Mouse (Mus musculus) neural tube, embryonic 13.5 days (tissue): ENCODE measurements around the gene Nup107. TPM values are rescaled to one million over a fixed set of nuclear protein-coding genes. Genes with fewer than 3 reads are reported as not detected.
"Not testable (repeated sequence)": the region's sequence is repeated elsewhere in the genome, so short reads cannot be mapped to it uniquely, and the experiment has no call there.

ENCODE experiments used
- ATAC-seq: fragments of 200-750 bp; cut with Nextera tagmentation; 2 replicates; pipeline ENCODE4 v1.8.0; 2017; ENCODE audit warnings: low read depth, mild to moderate bottlenecking, moderate TSS enrichment, moderate library complexity
- H3K27ac ChIP-seq: fragments of 300-500 bp; sonication (generic); replicated peaks from 2 replicates; pipeline ENCODE4 v1.5.1; 2015; ENCODE audit warnings: moderate library complexity, mild to moderate bottlenecking, inconsistent platforms
- H3K27me3 ChIP-seq: fragments of 300-500 bp; sonication (generic); 2 replicates; pipeline ENCODE4 v1.6.1; 2015; ENCODE audit warnings: mild to moderate bottlenecking, inconsistent platforms
- H3K36me3 ChIP-seq: fragments of 300-500 bp; sonication (generic); 2 replicates; pipeline ENCODE4 v1.6.1; 2015; ENCODE audit warnings: mild to moderate bottlenecking, inconsistent platforms
- H3K4me1 ChIP-seq: fragments of 300-500 bp; sonication (generic); replicated peaks from 2 replicates; pipeline ENCODE4 v1.6.1; 2015; ENCODE audit warnings: inconsistent platforms
- H3K4me2 ChIP-seq: fragments of 300-500 bp; sonication (generic); 2 replicates; pipeline ENCODE4 v1.6.1; 2015; ENCODE audit warnings: inconsistent platforms, mild to moderate bottlenecking, moderate library complexity
- H3K4me3 ChIP-seq: fragments of 300-500 bp; sonication (generic); 2 replicates; pipeline ENCODE4 v1.5.1; 2015; ENCODE audit warnings: mild to moderate bottlenecking, inconsistent platforms
- H3K9ac ChIP-seq: fragments of 300-500 bp; sonication (generic); 2 replicates; pipeline ENCODE4 v1.6.1; 2015; ENCODE audit warnings: moderate library complexity, mild to moderate bottlenecking, inconsistent platforms
- H3K9me3 ChIP-seq: fragments of 300-500 bp; sonication (generic); 2 replicates; pipeline ENCODE4 v1.6.1; 2016; ENCODE audit warnings: inconsistent platforms
- WGBS: fragments of 180-500 bp; shearing (Covaris S2); methylation state at CpG from one replicate; pipeline ENCODE4 v1.1.7; 2015; 5-methylcytosine and 5-hydroxymethylcytosine counted together
- polyA plus RNA-seq: library from polyadenylated mRNA; unstranded; fragments of >200 nt; fragmentation: Nextera tagmentation; extraction: Ambion mirVana; gene quantifications from 2 replicates; pipeline ENCODE4 v1.2.1, GENCODE M21; 2015

Nup107 gene
- polyA plus RNA-seq, 1 experiment from 2014 or later = 36.3 TPM

GRCm38 (mm10) chr10:117733626-117734025 is 58.9 kb downstream of the Nup107 start:
- H3K9me3 ChIP-seq, H3K4me2 ChIP-seq, H3K9ac ChIP-seq, H3K4me3 ChIP-seq, H3K27ac ChIP-seq, H3K27me3 ChIP-seq, ATAC-seq, H3K4me1 ChIP-seq: not testable (repeated sequence)
- 94% methylated on average over 8 of the region's 8 CpGs for WGBS
- H3K36me3 ChIP-seq = peaks cover 41% of the 10 kb centered on the region

- no peak for ATAC-seq
- no peak overlapping the region for H3K4me2 ChIP-seq
- peaks cover 36% of the 10 kb centered on the region for H3K36me3 ChIP-seq
- 83% methylated on average over 14 of the region's 14 CpGs for WGBS
- no peak overlapping the region for H3K4me3 ChIP-seq
- no peaks in the 10 kb centered on the region for H3K27me3 ChIP-seq
- no peaks in the 10 kb centered on the region for H3K4me1 ChIP-seq
- no peak overlapping the region for H3K27ac ChIP-seq
- no peak overlapping the region for H3K9ac ChIP-seq
- no peaks in the 10 kb centered on the region for H3K9me3 ChIP-seq
Measured at GRCm38 (mm10) chr10:117732962-117733592, 59.4 kb downstream of the Nup107 start.

DNA sequence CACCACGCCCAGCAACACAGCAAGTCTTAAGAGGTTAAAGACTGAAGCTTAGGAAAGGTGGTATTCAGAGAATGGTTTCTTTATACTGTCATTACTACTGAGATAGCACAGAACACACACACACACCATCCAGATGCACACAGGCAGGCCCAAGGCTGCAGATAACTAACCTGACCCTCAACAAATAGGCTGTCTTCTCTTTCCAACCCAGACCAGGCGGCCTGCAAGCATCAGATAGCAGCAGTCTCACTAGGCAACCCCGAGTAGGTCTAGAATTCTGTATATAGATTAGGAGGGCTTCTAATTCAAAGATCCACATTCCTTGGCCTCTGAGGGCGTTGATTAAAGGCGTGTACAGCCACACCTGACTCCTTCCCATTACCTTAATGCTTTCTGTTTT is 60.3 kb downstream of the Nup107 start:
- H3K4me3 ChIP-seq = no peak overlapping the region
- no peaks in the 10 kb centered on the region for H3K27me3 ChIP-seq
- no peak overlapping the region for H3K9ac ChIP-seq
- H3K27ac ChIP-seq = no peak overlapping the region
- H3K9me3 ChIP-seq = no peaks in the 10 kb centered on the region
- H3K4me2 ChIP-seq = no peak overlapping the region
- ATAC-seq = no peak
- no peaks in the 10 kb centered on the region for H3K4me1 ChIP-seq
- H3K36me3 ChIP-seq = peaks cover 27% of the 10 kb centered on the region
- WGBS = 91% methylated on average over 5 of the region's 5 CpGs

DNA sequence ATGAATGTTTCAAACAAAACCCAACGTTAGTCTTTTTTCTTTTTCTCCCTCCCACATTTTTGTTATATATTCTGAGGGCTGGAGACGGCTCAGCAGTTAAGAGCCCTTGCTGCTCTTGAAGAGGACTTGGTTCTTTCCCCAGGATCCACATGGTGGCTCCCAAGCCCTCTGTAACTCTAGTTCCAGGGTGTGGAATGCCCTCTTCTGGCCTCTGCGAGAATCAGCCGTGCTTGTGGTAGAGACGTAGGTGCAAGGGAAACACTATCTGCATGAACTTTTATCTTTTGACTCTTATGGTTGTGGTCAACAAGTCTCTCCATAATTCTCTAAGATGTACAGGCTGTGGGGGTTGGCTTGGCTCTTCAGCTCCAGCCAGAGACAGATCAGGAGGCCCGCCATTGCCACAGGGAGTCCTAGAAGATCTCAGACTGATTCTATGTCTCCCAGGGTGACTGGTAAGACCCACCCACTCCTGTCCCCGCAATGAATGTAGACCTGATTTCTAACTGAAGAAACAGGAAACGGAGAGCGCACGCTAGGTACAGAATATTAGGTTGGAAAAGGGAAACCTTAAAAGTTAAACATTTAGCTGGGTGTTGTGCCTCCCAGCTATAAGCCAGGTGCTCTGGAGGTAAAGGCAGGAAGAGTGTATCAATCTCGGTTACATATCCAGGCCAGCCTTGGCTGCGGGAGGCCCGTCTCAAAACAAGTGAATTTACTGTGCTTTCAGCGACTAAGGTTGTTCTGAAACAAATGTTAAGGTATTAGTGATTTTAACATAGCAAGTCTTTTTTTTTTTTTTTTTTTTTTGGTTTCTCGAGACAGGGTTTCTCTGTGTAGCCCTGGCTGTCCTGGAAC is 61.0 kb downstream of the Nup107 start:
- no peak for ATAC-seq
- Histone ChIP-seq H3K27me3 (no peaks in the 10 kb centered on the region), H3K4me3 (no peak overlapping the region), H3K27ac (no peak overlapping the region), H3K9ac (no peak overlapping the region), H3K9me3 (no peaks in the 10 kb centered on the region), H3K36me3 (peaks cover 20% of the 10 kb centered on the region), H3K4me2 (no peak overlapping the region), H3K4me1 (no peaks in the 10 kb centered on the region)
- WGBS = 63% methylated on average over 15 of the region's 15 CpGs

DNA sequence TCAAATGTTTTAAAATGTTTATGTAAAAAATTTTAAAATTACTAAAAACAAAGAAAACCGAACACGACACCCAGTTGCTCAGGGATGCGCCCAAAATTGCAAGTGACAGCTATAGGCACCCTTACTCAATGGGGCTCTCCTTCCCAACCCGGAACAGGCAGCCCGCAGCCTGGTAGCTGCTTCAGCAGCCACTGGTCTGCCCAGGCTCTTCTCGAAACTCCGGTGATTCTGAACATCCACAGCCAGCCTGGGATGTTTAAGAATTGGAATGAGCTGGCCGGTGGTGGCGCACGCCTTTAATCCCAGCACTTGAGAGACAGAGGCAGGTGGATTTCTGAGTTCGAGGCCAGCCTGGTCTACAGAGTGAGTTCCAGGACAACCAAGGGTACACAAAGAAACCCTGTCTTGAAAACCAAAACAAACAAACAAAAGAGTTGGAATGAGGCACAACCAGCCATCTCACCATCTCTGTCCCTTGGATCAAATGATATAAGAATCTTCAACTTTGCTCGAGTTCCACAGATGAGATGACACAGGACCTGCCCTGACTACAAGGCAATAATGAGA is 61.8 kb downstream of the Nup107 start:
- no peak overlapping the region for H3K4me2 ChIP-seq
- no peak overlapping the region for H3K27ac ChIP-seq
- no peak for ATAC-seq
- no peaks in the 10 kb centered on the region for H3K4me1 ChIP-seq
- no peak overlapping the region for H3K4me3 ChIP-seq
- no peaks in the 10 kb centered on the region for H3K27me3 ChIP-seq
- H3K9ac ChIP-seq = no peak overlapping the region
- WGBS = 96% methylated on average over 12 of the region's 12 CpGs
- no peaks in the 10 kb centered on the region for H3K9me3 ChIP-seq
- peaks cover 14% of the 10 kb centered on the region for H3K36me3 ChIP-seq

DNA sequence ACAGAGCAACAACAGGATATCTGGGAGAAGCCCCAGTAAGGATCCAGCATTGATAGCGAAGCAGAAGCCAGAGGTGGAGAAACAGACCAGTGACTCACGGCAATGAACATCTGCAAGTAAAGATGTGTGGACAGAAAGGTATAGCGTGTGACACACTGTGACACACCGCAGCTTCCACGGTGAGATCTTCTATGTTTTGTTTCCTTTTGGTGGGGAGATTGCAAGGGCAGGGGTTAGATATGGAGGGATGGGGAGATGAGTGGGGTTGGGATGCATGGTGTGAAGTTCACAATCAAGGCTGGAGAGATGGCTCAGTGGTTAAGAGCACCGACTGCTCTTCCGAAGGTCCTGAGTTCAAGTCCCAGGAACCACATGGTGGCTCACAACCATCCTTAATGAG is 62.4 kb downstream of the Nup107 start:
- H3K36me3 ChIP-seq = peaks cover 14% of the 10 kb centered on the region
- H3K9ac ChIP-seq = no peak overlapping the region
- no peak overlapping the region for H3K4me2 ChIP-seq
- H3K4me1 ChIP-seq = no peaks in the 10 kb centered on the region
- no peak overlapping the region for H3K4me3 ChIP-seq
- 93% methylated on average over 7 of the region's 7 CpGs for WGBS
- H3K9me3 ChIP-seq = no peaks in the 10 kb centered on the region
- H3K27me3 ChIP-seq = no peaks in the 10 kb centered on the region
- ATAC-seq = no peak
- no peak overlapping the region for H3K27ac ChIP-seq

- WGBS = 81% methylated on average over 11 of the region's 11 CpGs
- no peak overlapping the region for H3K27ac ChIP-seq
- H3K4me1 ChIP-seq = no peaks in the 10 kb centered on the region
- no peak overlapping the region for H3K4me2 ChIP-seq
- no peak overlapping the region for H3K9ac ChIP-seq
- ATAC-seq = no peak
- H3K9me3 ChIP-seq = no peaks in the 10 kb centered on the region
- peaks cover 14% of the 10 kb centered on the region for H3K36me3 ChIP-seq
- H3K27me3 ChIP-seq = no peaks in the 10 kb centered on the region
- H3K4me3 ChIP-seq = no peak overlapping the region
Measured at GRCm38 (mm10) chr10:117729139-117729814, 63.2 kb downstream of the Nup107 start.

DNA sequence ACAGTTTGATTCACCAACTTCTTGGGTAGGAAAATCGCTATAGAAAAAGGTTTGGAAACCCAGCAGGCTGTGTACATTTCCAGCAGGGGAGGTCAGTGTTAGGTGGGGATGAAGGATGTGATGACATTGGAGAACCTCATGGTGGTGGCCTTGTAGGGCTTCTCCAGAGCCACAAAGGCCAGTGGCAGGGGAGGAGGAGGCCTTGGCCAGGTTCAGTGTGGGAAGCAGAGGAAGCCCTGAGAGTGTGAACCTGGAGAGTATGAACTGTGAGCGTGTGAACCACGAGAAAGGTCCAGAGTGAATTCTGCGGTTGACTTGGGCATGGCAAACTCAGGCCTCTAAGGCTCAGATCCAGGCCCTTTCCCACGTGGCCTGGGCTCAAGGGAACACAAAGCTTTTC is 63.9 kb downstream of the Nup107 start:
- 85% methylated on average over 5 of the region's 5 CpGs for WGBS
- no peaks in the 10 kb centered on the region for H3K27me3 ChIP-seq
- ATAC-seq = no peak
- peaks cover 14% of the 10 kb centered on the region for H3K36me3 ChIP-seq
- no peaks in the 10 kb centered on the region for H3K4me1 ChIP-seq
- H3K4me3 ChIP-seq = no peak overlapping the region
- H3K27ac ChIP-seq = no peak overlapping the region
- H3K9me3 ChIP-seq = no peaks in the 10 kb centered on the region
- no peak overlapping the region for H3K4me2 ChIP-seq
- H3K9ac ChIP-seq = no peak overlapping the region

DNA sequence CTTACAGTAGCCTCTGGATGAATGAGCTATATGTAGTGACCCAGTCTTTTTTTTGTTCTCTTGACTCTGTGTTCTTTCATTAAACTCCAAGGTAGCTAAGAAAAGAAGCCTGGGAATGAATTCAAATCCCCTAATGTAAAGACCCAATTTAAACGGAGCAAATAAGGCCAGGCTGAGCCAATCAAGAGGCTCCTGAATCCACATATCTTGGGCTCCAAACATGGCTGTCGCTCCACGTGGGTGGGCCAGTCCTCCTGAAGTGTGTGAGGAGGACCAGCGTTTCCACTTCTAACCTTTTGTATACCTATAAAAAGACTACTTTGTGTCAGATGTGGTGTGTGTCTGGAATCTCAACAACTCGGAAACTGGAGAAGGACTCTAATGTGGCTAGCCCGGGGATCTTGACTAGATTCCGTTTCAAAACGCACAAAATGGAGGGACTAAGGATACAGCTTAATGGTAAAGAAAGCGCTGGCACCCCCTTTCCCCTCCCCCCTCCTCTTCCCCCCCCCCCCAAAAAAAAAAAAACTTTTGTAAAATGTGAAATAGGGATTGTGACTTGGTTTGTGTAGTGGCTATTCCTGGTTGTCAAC is 64.9 kb downstream of the Nup107 start:
- Histone ChIP-seq H3K9ac (no peak overlapping the region), H3K27me3 (no peaks in the 10 kb centered on the region), H3K27ac (no peak overlapping the region), H3K4me3 (no peak overlapping the region), H3K36me3 (peaks cover 5% of the 10 kb centered on the region), H3K4me2 (no peak overlapping the region), H3K9me3 (no peaks in the 10 kb centered on the region), H3K4me1 (no peaks in the 10 kb centered on the region)
- no peak for ATAC-seq
- 81% methylated on average over 9 of the region's 9 CpGs for WGBS

DNA sequence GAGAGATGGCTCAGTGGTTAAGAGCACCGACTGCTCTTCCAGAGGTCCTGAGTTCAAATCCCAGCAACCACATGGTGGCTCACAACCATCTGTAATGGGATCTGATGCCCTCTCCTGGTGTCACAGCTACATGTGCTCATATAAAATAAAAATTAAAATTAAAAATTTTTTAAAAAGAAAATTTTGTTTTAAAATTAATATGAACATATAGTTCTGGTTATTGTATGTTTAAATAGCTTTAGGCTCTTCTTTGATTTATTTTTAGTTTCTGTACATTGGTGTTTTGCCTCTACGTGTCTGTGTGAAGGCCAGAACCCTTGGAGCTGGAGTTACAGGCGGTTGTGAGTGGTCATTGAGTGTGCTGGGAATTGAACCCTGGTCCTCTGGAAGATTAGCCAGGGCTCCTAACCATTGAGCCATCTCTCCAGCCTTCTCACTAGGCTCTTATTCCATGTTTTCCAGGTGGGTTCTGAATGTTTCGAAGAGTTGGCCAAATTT is 65.6 kb downstream of the Nup107 start:
- Histone ChIP-seq H3K4me3 (no peak overlapping the region), H3K36me3 (no peaks in the 10 kb centered on the region), H3K4me2 (no peak overlapping the region), H3K4me1 (no peaks in the 10 kb centered on the region), H3K27me3 (no peaks in the 10 kb centered on the region), H3K9me3 (no peaks in the 10 kb centered on the region), H3K27ac (no peak overlapping the region), H3K9ac (no peak overlapping the region)
- WGBS = 94% methylated on average over 4 of the region's 4 CpGs
- no peak for ATAC-seq

- H3K4me1 ChIP-seq = no peaks in the 10 kb centered on the region
- no peaks in the 10 kb centered on the region for H3K36me3 ChIP-seq
- 96% methylated on average over 4 of the region's 4 CpGs for WGBS
- ATAC-seq = no peak
- no peaks in the 10 kb centered on the region for H3K27me3 ChIP-seq
- no peak overlapping the region for H3K9ac ChIP-seq
- no peak overlapping the region for H3K4me3 ChIP-seq
- no peak overlapping the region for H3K27ac ChIP-seq
- H3K4me2 ChIP-seq = no peak overlapping the region
- no peaks in the 10 kb centered on the region for H3K9me3 ChIP-seq
Measured at GRCm38 (mm10) chr10:117726350-117726749, 66.2 kb downstream of the Nup107 start.

GRCm38 (mm10) chr10:117725671-117726070 is 66.8 kb downstream of the Nup107 start:
- no peak overlapping the region for H3K9ac ChIP-seq
- ATAC-seq = no peak
- no peak overlapping the region for H3K27ac ChIP-seq
- 81% methylated on average over 7 of the region's 7 CpGs for WGBS
- H3K4me2 ChIP-seq = no peak overlapping the region
- no peak overlapping the region for H3K4me3 ChIP-seq
- no peaks in the 10 kb centered on the region for H3K4me1 ChIP-seq
- no peaks in the 10 kb centered on the region for H3K9me3 ChIP-seq
- no peaks in the 10 kb centered on the region for H3K27me3 ChIP-seq
- H3K36me3 ChIP-seq = no peaks in the 10 kb centered on the region
